Mouse (Mus musculus) limb, embryonic 14.5 days (tissue): ENCODE results near the gene Tvp23a. TPM values are rescaled to one million over a fixed set of nuclear protein-coding genes. Genes with fewer than 3 reads are reported as not detected.
A peak's percentile ranks its signal among the peaks of the same experiment; 100 is the strongest.

Source experiments
- ATAC-seq: fragments of 200-750 bp; cut with Nextera tagmentation; 2 replicates; pipeline ENCODE4 v1.8.0; 2017; ENCODE audit warnings: low read depth, moderate number of reproducible peaks, moderate TSS enrichment; ENCODE audit not compliant: low FRiP score
- DNase-seq: peaks from one replicate; pipeline ENCODE4 v3.0.0-alpha.2; 2015; ENCODE audit warnings: low spot score
- H3K27ac ChIP-seq: fragments of 300-500 bp; sonication (generic); replicated peaks from 2 replicates; pipeline ENCODE4 v1.5.1; 2014; ENCODE audit warnings: low read depth, mild to moderate bottlenecking, low read length, moderate library complexity, mixed read lengths
- H3K27me3 ChIP-seq: fragments of 300-500 bp; sonication (generic); 2 replicates; pipeline ENCODE4 v1.6.1; 2014; ENCODE audit warnings: low read length, mixed read lengths; ENCODE audit not compliant: control insufficient read depth, insufficient read depth
- H3K36me3 ChIP-seq: fragments of 300-500 bp; sonication (generic); 2 replicates; pipeline ENCODE4 v1.6.1; 2014; ENCODE audit warnings: mild to moderate bottlenecking, low read length, moderate library complexity, mixed read lengths; ENCODE audit not compliant: control insufficient read depth, insufficient read depth
- H3K4me1 ChIP-seq: fragments of 300-500 bp; sonication (generic); 2 replicates; pipeline ENCODE4 v1.6.1; 2014; ENCODE audit warnings: antibody characterized with exemption, low read length, mixed read lengths; ENCODE audit not compliant: control insufficient read depth, insufficient read depth
- H3K4me2 ChIP-seq: fragments of 300-500 bp; sonication (generic); replicated peaks from 2 replicates; pipeline ENCODE4 v1.6.1; 2014; ENCODE audit warnings: low read depth, mild to moderate bottlenecking, low read length, moderate library complexity; ENCODE audit not compliant: severe bottlenecking
- H3K4me3 ChIP-seq: fragments of 300-500 bp; sonication (generic); replicated peaks from 2 replicates; pipeline ENCODE4 v1.5.1; 2014; ENCODE audit warnings: low read length
- H3K9ac ChIP-seq: fragments of 300-500 bp; sonication (generic); 2 replicates; pipeline ENCODE4 v1.6.1; 2014; ENCODE audit warnings: mild to moderate bottlenecking, low read depth, low read length, moderate library complexity; ENCODE audit not compliant: severe bottlenecking
- H3K9me3 ChIP-seq: fragments of 300-500 bp; sonication (generic); 2 replicates; pipeline ENCODE4 v1.6.1; 2016; ENCODE audit warnings: low read length; ENCODE audit not compliant: control insufficient read depth
- POLR2A ChIP-seq: fragments of 200-500 bp; IDR thresholded peaks from 2 replicates; pipeline ENCODE4 v1.8.0; 2012; ENCODE audit warnings: inconsistent platforms, mild to moderate bottlenecking, moderate library complexity, borderline replicate concordance; ENCODE audit not compliant: insufficient read depth, insufficient read length; ENCODE audit errors: extremely low read depth
- WGBS: fragments of 180-500 bp; shearing (Covaris S2); extraction: QIAGEN DNeasy Blood & Tissue Kit; methylation state at CpG from one replicate; pipeline ENCODE4 v1.1.7; 2014; 5-methylcytosine and 5-hydroxymethylcytosine counted together
- polyA plus RNA-seq, 2 experiments: library from polyadenylated mRNA; depleted of rRNA in 1 of 2; stranded (reverse) in 1 of 2; unstranded in 1 of 2; fragments of >200 nt; fragmentation: Nextera tagmentation in 1 of 2; extraction: Ambion mirVana in 1 of 2; gene quantifications; 2 replicates each; pipeline versions ENCODE4 v1.2.1 to v1.2.3; 2012 to 2014

Gene Tvp23a
- polyA plus RNA-seq, 2 experiments: 14.0 to 17.7 TPM

- ATAC-seq: peak; percentile 50; the same call in 1 of the 2 replicates
- WGBS: 7% methylated on average over 36 of the region's 37 CpGs
- H3K9ac ChIP-seq: no peak within 1 kb of the TSS
Measured at GRCm38 (mm10) chr16:10394699-10395540, 52.2 kb downstream of the Tvp23a start, which contains the start of gene Tekt5. Gene Tekt5 (minus strand): TSS chr16:10395490.

DNA sequence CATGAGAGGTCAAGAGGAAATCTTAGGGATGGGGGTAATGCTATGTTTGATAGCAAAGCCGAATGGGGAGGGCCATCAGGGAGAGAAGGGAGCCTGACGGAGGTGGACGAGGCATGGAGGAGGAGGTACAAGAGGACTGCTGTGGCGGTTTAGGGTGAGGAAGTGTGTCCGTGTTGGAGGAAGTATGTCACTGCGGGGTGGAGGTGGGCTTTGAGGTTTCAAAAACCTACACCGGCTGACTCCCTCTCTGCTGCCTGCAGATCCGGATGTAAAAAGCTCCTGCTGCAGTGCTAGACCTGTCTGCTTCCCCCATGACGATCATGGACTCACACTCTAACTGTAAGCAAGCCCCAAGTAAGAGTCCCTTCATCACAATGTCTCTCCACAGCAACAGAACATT is 54.6 kb downstream of the Tvp23a start:
- DNase-seq (no peak), ATAC-seq (no peak)
- WGBS: 75% methylated on average over 9 of the region's 9 CpGs
- Histone ChIP-seq H3K4me2 (no peak overlapping the region), H3K9me3 (no peaks in the 10 kb centered on the region), H3K27me3 (no peaks in the 10 kb centered on the region; the same call in 1 of the 2 replicates), H3K4me1 (no peaks in the 10 kb centered on the region; the same call in 1 of the 2 replicates), H3K27ac (no peak overlapping the region), H3K9ac (no peak overlapping the region), H3K36me3 (no peaks in the 10 kb centered on the region), H3K4me3 (no peak overlapping the region)
- no peak for TF ChIP-seq POLR2A

More at GRCm38 (mm10) chr16:10394699-10395540, 52.2 kb downstream of the Tvp23a start, which contains the start of gene Tekt5:
- H3K4me1 ChIP-seq: no peaks in the 10 kb centered on the region; the same call in 1 of the 2 replicates
- no peaks in the 10 kb centered on the region for H3K9me3 ChIP-seq
- H3K4me2 ChIP-seq: peak within 1 kb of the TSS; percentile 42
- H3K4me3 ChIP-seq: peak within 1 kb of the TSS; percentile 20
- DNase-seq: no peak
- no peaks in the 10 kb centered on the region for H3K36me3 ChIP-seq
- no peaks in the 10 kb centered on the region; the same call in 1 of the 2 replicates for H3K27me3 ChIP-seq
- TF ChIP-seq POLR2A: no peak
- H3K27ac ChIP-seq: no peak within 1 kb of the TSS

- 94% methylated on average over 6 of the region's 6 CpGs for WGBS
Measured at GRCm38 (mm10) chr16:10388634-10389365, 58.4 kb downstream of the Tvp23a start.

GRCm38 (mm10) chr16:10385261-10385660 is 61.9 kb downstream of the Tvp23a start:
- Histone ChIP-seq H3K9me3 (no peaks in the 10 kb centered on the region), H3K9ac (no peak overlapping the region), H3K27ac (no peak overlapping the region), H3K4me3 (no peak overlapping the region), H3K4me1 (no peaks in the 10 kb centered on the region), H3K36me3 (no peaks in the 10 kb centered on the region), H3K27me3 (no peaks in the 10 kb centered on the region), H3K4me2 (no peak overlapping the region)
- DNase-seq (no peak), ATAC-seq (no peak)
- no peak for TF ChIP-seq POLR2A
- 81% methylated on average over 12 of the region's 12 CpGs for WGBS

More at GRCm38 (mm10) chr16:10388634-10389365, 58.4 kb downstream of the Tvp23a start:
- TF ChIP-seq POLR2A: no peak
- ATAC-seq (no peak), DNase-seq (no peak)
- H3K9ac ChIP-seq: no peak overlapping the region
- no peak overlapping the region for H3K4me2 ChIP-seq
- H3K9me3 ChIP-seq: no peaks in the 10 kb centered on the region
- H3K27ac ChIP-seq: no peak overlapping the region
- H3K4me1 ChIP-seq: no peaks in the 10 kb centered on the region
- H3K27me3 ChIP-seq: no peaks in the 10 kb centered on the region
- H3K4me3 ChIP-seq: no peak overlapping the region
- H3K36me3 ChIP-seq: no peaks in the 10 kb centered on the region

GRCm38 (mm10) chr16:10384544-10384943 is 62.6 kb downstream of the Tvp23a start:
- ATAC-seq (no peak), DNase-seq (no peak)
- no peak for TF ChIP-seq POLR2A
- no peak overlapping the region for H3K9ac ChIP-seq
- H3K4me1 ChIP-seq: no peaks in the 10 kb centered on the region
- no peaks in the 10 kb centered on the region for H3K9me3 ChIP-seq
- no peak overlapping the region for H3K4me3 ChIP-seq
- H3K36me3 ChIP-seq: no peaks in the 10 kb centered on the region
- 61% methylated on average over 3 of the region's 3 CpGs for WGBS
- H3K27me3 ChIP-seq: no peaks in the 10 kb centered on the region
- no peak overlapping the region for H3K27ac ChIP-seq
- H3K4me2 ChIP-seq: 0 out of 2 replicates have a peak overlapping the region, but pooled peaks have one; percentile 13
